Mouse (Mus musculus): ENCODE measurements around the gene Asb8. TPM values are rescaled to one million over a fixed set of nuclear protein-coding genes. Genes with fewer than 3 reads are reported as not detected.

The Asb8 gene
- polyA plus RNA-seq, 1 experiment from 2014 or later = 47.6 TPM

DNA sequence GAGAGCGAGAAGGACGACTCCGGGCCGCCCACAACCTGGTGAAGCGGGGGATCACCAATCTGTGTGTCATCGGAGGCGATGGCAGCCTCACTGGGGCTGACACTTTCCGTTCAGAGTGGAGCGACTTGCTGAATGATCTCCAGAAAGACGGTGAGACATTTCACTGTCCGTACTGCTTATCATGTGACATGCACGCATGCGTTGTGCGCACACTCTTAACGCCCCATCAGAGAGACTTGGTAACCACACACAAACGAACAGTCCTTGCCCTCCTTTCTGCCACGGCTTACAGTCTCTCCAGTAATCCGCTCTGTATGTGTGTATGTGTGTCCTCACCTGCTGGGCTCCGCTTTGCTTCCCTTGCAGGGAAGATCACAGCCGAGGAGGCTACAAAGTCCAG, 44.6 kb downstream of the Asb8 start:
- Histone ChIP-seq H3K4me1 (replicated peaks; ENCODE audit: control insufficient read depth, insufficient read depth, low read length) (no peaks in the 10 kb centered on the region), H3K9me3 (ENCODE audit: control insufficient read depth, low read length) (no peaks in the 10 kb centered on the region), H3K36me3 (ENCODE audit: control insufficient read depth, insufficient read depth, low read length) (no peaks in the 10 kb centered on the region), H3K27ac (ENCODE audit: low read depth, low read length) (no peak overlapping the region), H3K27me3 (ENCODE audit: control insufficient read depth, insufficient read depth, low read length) (no peaks in the 10 kb centered on the region), H3K4me3 (ENCODE audit: low read depth, low read length) (no peak overlapping the region), H3K4me2 (replicated peaks; ENCODE audit: low read depth, low read length) (no peak overlapping the region), H3K9ac (ENCODE audit: low read depth, low read length) (no peak overlapping the region)
- ATAC-seq (ENCODE audit: low FRiP score) (no peak), DNase-seq (ENCODE audit: low spot score) (no peak)
- 95% methylated on average over 20 of the region's 20 CpGs for WGBS

DNA sequence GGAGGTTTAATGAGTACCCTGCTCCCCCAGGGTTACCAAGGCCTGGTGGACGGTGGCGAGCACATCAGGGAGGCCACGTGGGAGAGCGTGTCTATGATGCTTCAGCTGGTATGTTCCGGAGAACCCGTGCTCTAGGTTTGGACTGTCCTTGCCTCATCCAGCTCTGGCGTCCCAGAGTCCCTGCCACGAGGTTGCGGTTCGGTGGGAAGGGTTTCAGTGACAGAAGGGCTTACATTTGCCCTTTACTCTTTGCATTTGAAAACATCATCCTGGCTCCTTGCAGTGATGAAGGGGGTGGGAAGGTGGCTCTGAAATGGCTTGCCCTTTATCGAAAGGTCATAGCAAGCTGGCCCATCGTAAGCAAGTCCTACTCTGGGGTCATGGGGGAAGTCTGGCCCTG, 46.1 kb downstream of the Asb8 start:
- Histone ChIP-seq H3K27ac (ENCODE audit: low read depth, low read length) (no peak overlapping the region), H3K4me3 (ENCODE audit: low read depth, low read length) (no peak overlapping the region), H3K9me3 (ENCODE audit: control insufficient read depth, low read length) (no peaks in the 10 kb centered on the region), H3K4me1 (replicated peaks; ENCODE audit: control insufficient read depth, insufficient read depth, low read length) (no peaks in the 10 kb centered on the region), H3K27me3 (ENCODE audit: control insufficient read depth, insufficient read depth, low read length) (no peaks in the 10 kb centered on the region), H3K4me2 (replicated peaks; ENCODE audit: low read depth, low read length) (no peak overlapping the region), H3K9ac (ENCODE audit: low read depth, low read length) (no peak overlapping the region), H3K36me3 (ENCODE audit: control insufficient read depth, insufficient read depth, low read length) (no peaks in the 10 kb centered on the region)
- ATAC-seq (ENCODE audit: low FRiP score) (no peak), DNase-seq (ENCODE audit: low spot score) (no peak)
- WGBS = 76% methylated on average over 12 of the region's 12 CpGs

DNA sequence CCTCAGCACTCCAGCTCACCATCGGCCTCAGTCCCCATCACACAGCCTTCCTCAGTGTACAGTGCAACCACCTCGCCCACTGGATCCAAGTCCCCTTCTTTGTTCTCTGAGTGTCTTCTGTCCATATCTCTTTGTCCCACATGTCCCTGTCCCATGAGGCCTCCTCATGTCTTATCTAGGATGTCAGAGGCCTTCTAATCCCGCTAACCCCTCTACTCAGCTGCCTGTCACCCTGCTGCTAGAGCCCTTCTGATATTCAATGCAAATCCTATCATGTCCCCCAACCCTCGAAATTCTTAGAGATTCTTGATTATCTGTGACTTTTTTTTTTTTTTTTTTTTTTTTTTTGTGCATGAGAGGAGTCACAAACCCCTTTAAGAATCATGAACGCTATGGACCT, 49.1 kb downstream of the Asb8 start:
- no peak overlapping the region for H3K9ac ChIP-seq (ENCODE audit: low read depth, low read length)
- H3K9me3 ChIP-seq (ENCODE audit: control insufficient read depth, low read length) = no peaks in the 10 kb centered on the region
- no peak for ATAC-seq (ENCODE audit: low FRiP score)
- H3K36me3 ChIP-seq (ENCODE audit: control insufficient read depth, insufficient read depth, low read length) = no peaks in the 10 kb centered on the region
- DNase-seq (ENCODE audit: low spot score) = no peak
- no peak overlapping the region for H3K27ac ChIP-seq (ENCODE audit: low read depth, low read length)
- no peaks in the 10 kb centered on the region for H3K27me3 ChIP-seq (ENCODE audit: control insufficient read depth, insufficient read depth, low read length)
- no peaks in the 10 kb centered on the region for H3K4me1 ChIP-seq (replicated peaks; ENCODE audit: control insufficient read depth, insufficient read depth, low read length)
- no peak overlapping the region for H3K4me3 ChIP-seq (ENCODE audit: low read depth, low read length)
- no peak overlapping the region for H3K4me2 ChIP-seq (replicated peaks; ENCODE audit: low read depth, low read length)
- 85% methylated on average over 5 of the region's 5 CpGs for WGBS

DNA sequence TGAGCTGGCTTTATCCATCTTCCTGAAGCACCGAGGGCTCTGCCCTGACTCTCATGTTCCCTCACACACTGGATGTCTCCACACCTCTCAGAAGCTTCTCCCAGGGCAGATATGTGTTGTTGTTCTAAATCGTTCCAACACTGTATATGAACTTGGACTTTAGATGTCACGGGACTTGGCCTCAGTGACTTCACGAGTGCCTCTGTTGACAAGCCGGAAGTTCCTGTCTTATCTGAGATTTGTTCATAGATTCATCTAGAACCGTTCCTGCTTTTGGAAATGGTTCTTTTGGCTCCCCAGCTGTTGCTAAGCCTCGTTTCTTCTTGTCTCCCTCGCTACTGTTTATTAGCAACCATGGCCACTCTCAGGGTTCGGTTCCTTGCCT, 49.7 kb downstream of the Asb8 start:
- ATAC-seq (ENCODE audit: low FRiP score) (no peak), DNase-seq (ENCODE audit: low spot score) (no peak)
- H3K27me3 ChIP-seq (ENCODE audit: control insufficient read depth, insufficient read depth, low read length) = no peaks in the 10 kb centered on the region
- no peak overlapping the region for H3K27ac ChIP-seq (ENCODE audit: low read depth, low read length)
- no peaks in the 10 kb centered on the region for H3K36me3 ChIP-seq (ENCODE audit: control insufficient read depth, insufficient read depth, low read length)
- no peaks in the 10 kb centered on the region for H3K4me1 ChIP-seq (replicated peaks; ENCODE audit: control insufficient read depth, insufficient read depth, low read length)
- H3K9me3 ChIP-seq (ENCODE audit: control insufficient read depth, low read length) = no peaks in the 10 kb centered on the region
- no peak overlapping the region for H3K9ac ChIP-seq (ENCODE audit: low read depth, low read length)
- no peak overlapping the region for H3K4me3 ChIP-seq (ENCODE audit: low read depth, low read length)
- 94% methylated on average over 9 of the region's 9 CpGs for WGBS
- no peak overlapping the region for H3K4me2 ChIP-seq (replicated peaks; ENCODE audit: low read depth, low read length)

DNA sequence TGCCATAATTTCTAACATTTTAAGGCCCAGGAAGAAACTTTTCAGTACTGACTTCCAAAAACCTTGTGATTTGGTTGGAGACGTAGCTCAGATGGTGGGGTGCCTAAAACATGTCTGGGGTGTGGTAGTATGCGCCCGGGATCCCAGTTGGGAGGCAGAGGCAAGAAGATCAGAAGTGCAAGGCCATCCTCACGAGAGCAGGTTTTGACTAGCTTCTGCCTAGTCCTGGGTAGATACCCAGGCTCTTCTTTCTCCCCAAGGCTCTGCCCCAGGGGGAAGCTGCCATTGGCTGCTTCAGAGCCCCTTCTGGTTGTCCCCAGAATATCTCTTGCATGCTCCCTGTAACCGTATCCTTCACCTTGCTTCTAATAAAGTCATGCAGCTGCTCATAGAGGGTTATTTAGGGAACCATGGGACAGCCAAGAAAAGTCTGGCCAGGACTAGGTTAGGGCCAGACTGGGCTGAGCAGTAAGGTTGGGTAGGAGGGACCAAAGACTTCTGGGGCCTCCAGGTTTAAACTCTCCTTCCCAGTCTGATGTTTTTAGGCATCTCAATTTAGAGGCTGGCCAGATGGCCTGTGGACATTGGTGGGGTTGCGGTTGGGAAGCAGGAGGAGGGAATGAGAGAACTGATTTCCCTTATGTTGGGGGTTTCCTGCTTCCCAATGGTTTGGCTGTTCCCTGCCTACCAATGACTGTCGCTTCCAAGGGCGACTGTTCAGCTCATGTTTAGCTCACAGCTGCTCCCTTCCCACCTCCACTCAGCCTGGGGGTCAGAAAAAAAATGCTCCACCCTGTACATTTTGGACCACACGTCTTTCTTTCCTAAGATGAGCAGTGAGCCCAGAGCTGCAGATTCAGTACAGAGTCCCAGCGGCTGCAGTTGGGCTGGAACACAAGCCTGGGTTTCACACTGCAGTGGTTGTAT, 50.3 kb downstream of the Asb8 start:
- 86% methylated on average over 10 of the region's 10 CpGs for WGBS
- Histone ChIP-seq H3K36me3 (ENCODE audit: control insufficient read depth, insufficient read depth, low read length) (no peaks in the 10 kb centered on the region), H3K27ac (ENCODE audit: low read depth, low read length) (no peak overlapping the region), H3K4me3 (ENCODE audit: low read depth, low read length) (no peak overlapping the region), H3K4me2 (replicated peaks; ENCODE audit: low read depth, low read length) (no peak overlapping the region), H3K4me1 (replicated peaks; ENCODE audit: control insufficient read depth, insufficient read depth, low read length) (no peaks in the 10 kb centered on the region), H3K9ac (ENCODE audit: low read depth, low read length) (no peak overlapping the region), H3K9me3 (ENCODE audit: control insufficient read depth, low read length) (no peaks in the 10 kb centered on the region), H3K27me3 (ENCODE audit: control insufficient read depth, insufficient read depth, low read length) (no peaks in the 10 kb centered on the region)
- no peak for DNase-seq (ENCODE audit: low spot score)
- ATAC-seq (ENCODE audit: low FRiP score) = no peak

DNA sequence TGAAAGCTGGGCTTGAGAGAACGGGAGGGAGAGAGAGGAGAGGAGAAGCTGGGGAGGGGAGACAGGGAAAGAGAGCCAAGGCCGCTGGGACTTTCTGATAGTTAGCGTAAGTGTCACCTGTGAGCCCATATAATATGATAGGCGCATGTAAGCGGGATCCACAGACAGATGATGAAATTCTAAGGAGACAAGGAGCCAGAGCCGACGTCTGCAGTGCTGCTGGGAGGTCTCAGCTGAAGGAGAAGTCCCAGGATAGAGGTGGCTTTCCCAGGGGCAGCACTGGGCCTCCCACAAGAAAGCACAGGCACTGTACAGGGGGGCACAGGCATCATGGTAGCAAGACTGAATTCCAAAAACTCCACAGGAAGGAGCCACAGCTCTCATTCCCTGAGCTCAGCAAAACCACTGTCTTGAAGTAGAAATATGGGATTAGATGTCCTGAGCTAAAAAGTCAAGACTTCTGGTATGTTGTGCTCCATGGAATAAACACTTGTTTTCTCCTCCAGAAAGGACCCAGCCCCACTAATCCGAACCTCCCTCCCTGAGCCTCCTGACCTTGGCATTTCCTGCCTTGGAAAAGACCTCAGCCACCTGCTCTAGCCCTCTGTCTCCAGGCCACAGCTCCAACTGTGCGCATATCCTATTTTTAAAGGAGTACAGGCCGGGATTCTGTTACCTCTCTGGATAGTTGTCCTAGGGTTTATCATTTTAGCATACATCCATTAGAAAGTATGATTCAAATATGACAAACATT, 51.1 kb downstream of the Asb8 start:
- Histone ChIP-seq H3K9ac (ENCODE audit: low read depth, low read length) (no peak overlapping the region), H3K9me3 (ENCODE audit: control insufficient read depth, low read length) (no peaks in the 10 kb centered on the region), H3K36me3 (ENCODE audit: control insufficient read depth, insufficient read depth, low read length) (no peaks in the 10 kb centered on the region), H3K27ac (ENCODE audit: low read depth, low read length) (no peak overlapping the region), H3K4me2 (replicated peaks; ENCODE audit: low read depth, low read length) (no peak overlapping the region), H3K4me3 (ENCODE audit: low read depth, low read length) (no peak overlapping the region), H3K27me3 (ENCODE audit: control insufficient read depth, insufficient read depth, low read length) (no peaks in the 10 kb centered on the region), H3K4me1 (replicated peaks; ENCODE audit: control insufficient read depth, insufficient read depth, low read length) (no peaks in the 10 kb centered on the region)
- DNase-seq (ENCODE audit: low spot score) (no peak), ATAC-seq (ENCODE audit: low FRiP score) (no peak)
- WGBS = 75% methylated on average over 10 of the region's 10 CpGs

DNA sequence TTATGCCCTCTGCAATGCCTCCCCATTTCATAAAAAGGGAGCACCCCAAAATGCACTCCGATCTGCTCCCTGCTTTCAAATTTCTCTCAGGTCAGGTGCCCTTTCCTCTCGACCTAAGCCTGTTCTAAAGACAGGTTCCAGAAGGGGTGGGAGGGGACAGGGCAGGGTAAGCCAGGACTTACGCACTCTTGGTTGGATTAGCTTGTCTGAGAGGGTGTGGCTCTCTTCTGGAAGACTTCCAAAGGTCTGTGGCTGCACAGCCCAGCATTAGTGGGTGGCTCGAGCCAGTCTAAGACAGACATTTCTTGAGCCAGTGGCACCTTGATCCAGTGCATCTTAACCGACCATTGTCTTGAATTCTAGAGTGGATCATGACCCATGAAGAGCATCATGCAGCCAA, 53.6 kb downstream of the Asb8 start:
- ATAC-seq (ENCODE audit: low FRiP score) (no peak), DNase-seq (ENCODE audit: low spot score) (no peak)
- no peaks in the 10 kb centered on the region for H3K36me3 ChIP-seq (ENCODE audit: control insufficient read depth, insufficient read depth, low read length)
- no peaks in the 10 kb centered on the region for H3K27me3 ChIP-seq (ENCODE audit: control insufficient read depth, insufficient read depth, low read length)
- H3K9ac ChIP-seq (ENCODE audit: low read depth, low read length) = no peak overlapping the region
- no peaks in the 10 kb centered on the region for H3K9me3 ChIP-seq (ENCODE audit: control insufficient read depth, low read length)
- no peak overlapping the region for H3K4me3 ChIP-seq (ENCODE audit: low read depth, low read length)
- H3K27ac ChIP-seq (ENCODE audit: low read depth, low read length) = no peak overlapping the region
- no peak overlapping the region for H3K4me2 ChIP-seq (replicated peaks; ENCODE audit: low read depth, low read length)
- 82% methylated on average over 5 of the region's 5 CpGs for WGBS
- H3K4me1 ChIP-seq (replicated peaks; ENCODE audit: control insufficient read depth, insufficient read depth, low read length) = 0 out of 2 replicates have a peak, but pooled peaks cover 5% of the 10 kb centered on the region

DNA sequence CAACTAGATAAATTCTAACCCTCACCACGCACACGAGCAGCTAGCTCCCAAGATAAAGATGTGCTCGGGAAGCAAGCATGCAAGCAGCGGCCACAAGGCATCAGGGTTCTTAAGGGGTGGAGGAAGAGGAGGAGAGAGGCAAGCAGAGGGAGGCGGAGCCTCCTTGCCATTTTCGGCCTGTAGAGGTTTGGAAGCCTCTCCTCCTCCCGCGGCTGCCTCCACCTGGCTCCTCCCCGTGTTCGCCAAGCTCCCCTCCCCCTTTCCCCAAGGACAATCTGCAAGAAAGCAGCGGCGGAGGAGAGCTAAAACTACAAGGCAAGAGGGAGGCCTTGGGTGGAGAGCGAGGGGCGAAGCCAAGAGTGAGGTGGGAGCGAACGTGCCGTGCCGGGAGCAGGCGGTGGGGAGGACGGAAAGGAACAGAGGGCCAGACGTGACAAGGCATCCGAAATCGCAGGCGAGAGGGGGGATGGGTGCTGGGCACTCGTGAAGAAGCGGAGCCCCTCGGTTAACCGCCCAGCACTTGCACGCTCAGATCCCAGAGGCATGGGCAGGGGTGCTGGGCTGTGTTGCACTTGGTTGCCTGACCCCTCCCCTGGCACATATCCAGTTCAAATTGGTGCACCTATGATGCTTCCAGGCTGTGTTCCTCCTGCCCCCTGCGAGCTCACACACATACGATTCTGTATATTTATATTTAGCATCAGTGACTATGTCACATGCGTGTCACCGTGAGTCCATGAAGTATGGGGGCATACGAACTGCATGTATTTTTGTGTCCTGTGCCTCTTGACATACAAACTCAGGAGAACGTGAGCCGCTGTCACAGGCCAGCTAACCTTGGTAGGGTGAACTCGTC, 56.9 kb downstream of the Asb8 start:
- peak overlapping the region; percentile 64 for H3K27ac ChIP-seq (ENCODE audit: low read depth, low read length)
- 5% methylated on average over 36 of the region's 37 CpGs for WGBS
- H3K9me3 ChIP-seq (ENCODE audit: control insufficient read depth, low read length) = no peaks in the 10 kb centered on the region
- peak; percentile 90 for ATAC-seq (ENCODE audit: low FRiP score)
- H3K36me3 ChIP-seq (ENCODE audit: control insufficient read depth, insufficient read depth, low read length) = no peaks in the 10 kb centered on the region
- peak overlapping the region; percentile 70 for H3K4me2 ChIP-seq (replicated peaks; ENCODE audit: low read depth, low read length)
- peak overlapping the region; percentile 73 for H3K9ac ChIP-seq (ENCODE audit: low read depth, low read length)
- H3K4me3 ChIP-seq (ENCODE audit: low read depth, low read length) = peak overlapping the region; percentile 59
- H3K4me1 ChIP-seq (replicated peaks; ENCODE audit: control insufficient read depth, insufficient read depth, low read length) = 0 out of 2 replicates have a peak, but pooled peaks cover 5% of the 10 kb centered on the region
- peak; percentile 83 for DNase-seq (ENCODE audit: low spot score)
- no peaks in the 10 kb centered on the region for H3K27me3 ChIP-seq (ENCODE audit: control insufficient read depth, insufficient read depth, low read length)
